Mouse (Mus musculus) E14TG2a.4 (cell line): ENCODE data around the gene Susd4.

Source experiments
- CTCF ChIP-seq: conservative IDR thresholded peaks from 2 replicates; pipeline ENCODE4 v1.5.1; 2014; ENCODE audit warnings: low read length
- NANOG ChIP-seq: IDR thresholded peaks from 2 replicates; pipeline ENCODE4 v1.6.1; 2014; ENCODE audit warnings: borderline replicate concordance, low read length, mixed read lengths
- POU5F1 ChIP-seq: IDR thresholded peaks from 2 replicates; pipeline ENCODE4 v1.6.1; 2014; ENCODE audit warnings: low read length, borderline replicate concordance

DNA sequence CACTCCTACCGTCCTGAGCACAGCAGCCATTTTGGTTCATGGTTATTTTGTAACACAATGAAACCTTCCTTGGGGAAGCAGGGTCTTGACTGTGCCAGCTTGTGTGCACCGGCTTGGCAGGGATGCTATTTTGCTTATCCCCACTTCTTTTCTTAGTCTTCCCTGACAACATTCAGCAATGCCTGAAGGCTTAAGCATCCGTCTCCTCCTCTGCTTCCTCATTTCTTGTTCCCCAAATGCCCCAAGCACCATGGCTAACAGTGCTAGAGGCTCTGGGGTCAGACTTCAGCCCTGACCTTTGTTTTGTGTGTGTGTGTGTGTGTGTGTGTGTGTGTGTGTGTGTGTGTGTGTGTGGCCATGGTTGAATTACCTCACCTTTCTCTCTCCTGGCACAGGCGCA is 159.2 kb downstream of the Susd4 start:
- no peak for TF ChIP-seq CTCF
- TF ChIP-seq NANOG = no peak
- no peak for TF ChIP-seq POU5F1
